Mouse (Mus musculus): ENCODE measurements around the gene Chmp6.

Gene Chmp6

DNA sequence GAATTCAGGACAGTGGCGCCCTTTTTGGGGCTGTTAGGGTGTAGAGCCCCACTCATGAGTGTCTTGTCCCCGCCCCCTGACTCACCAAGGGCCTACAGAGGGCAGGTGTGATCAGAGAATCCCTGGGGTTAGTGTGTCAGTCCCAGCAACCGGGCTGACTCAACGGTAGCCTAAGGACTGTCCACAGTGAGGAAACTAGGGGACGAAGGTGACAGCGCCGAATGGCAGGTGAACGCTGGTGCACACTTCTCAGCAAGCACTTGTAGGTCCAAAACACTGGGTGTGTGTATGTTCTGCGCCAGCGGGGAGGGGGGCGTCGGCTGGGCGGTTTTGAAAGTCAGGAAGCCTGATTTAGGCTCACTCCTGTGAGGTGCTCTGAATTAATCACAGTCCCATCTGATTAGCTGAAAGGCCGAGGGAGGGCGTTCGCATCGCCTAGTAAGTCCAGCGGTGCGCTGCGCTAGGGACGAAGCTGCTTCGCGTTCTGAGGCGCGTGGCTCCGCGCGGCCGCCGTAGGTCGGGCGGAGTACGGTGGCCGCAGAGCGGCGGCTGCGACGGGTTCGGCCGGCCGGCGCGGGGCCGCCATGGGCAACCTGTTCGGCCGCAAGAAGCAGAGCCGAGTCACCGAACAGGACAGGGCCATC lies at the start of gene Chmp6:
Gene Chmp6 (plus strand): TSS at position 151 of the 644 bp plus-strand sequence.
- DNase-seq (ENCODE audit: low read depth, low spot score), result peak; percentile 78

DNA sequence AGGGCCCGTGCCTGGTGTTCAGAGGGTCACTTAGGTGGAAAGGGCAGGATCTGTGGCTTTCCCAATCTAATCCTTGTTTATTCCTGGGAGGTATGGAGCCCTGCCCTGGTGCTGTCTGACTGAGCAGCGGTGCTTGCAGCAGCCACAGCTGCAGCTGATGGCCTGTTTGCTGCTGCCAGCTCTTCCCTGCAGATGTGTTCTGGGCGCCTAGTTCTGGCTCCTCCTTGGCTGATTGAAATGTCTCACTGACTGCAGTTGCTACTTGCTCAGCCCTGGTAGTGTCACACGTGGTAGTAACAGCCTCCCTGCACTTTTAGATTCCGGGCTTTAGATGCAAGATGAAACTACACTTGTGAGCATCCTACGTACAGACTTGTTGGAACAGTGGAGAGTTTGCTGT lies 46.4 kb upstream of the Chmp6 start:
- DNase-seq (ENCODE audit: low read depth, low spot score), result no peak

DNA sequence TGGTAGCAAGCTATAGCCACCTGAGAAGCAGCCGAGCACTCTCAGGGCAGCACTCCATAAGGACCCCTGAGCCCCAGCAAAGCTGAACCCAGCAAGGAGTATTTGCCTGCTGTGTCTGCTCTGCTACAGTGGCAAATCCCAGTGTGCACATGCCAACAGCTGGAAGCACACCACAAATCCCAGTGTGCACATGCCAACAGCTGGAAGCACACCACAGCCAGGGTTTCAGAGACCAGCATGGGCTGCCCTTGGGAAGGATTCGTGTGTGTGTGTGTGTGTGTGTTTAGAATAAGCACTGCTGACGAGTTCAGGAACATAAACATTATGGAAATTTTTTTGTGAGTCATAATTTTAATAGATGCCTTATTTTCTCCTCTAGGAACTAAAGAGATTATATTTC lies 45.1 kb upstream of the Chmp6 start:
- DNase-seq (ENCODE audit: low read depth, low spot score), result no peak

DNA sequence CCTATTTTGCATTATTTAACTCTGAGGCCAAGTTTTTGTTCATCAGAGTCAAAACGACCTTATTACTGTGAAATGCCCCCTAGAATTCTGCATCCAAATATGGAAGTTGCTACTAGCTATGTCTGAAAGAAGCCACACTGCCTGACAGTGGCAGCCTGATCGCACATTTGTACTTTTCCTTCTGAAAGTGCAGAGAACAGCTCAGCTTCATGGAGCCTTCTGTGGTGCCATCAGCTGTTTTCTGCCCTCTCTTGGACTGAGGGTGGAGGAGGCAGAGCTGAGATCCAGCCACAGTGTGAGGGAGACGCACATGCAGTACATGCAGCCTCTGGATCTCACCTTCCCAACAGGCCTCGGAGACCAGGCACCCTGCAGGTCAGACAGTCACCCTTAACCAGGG lies 44.7 kb upstream of the Chmp6 start:
- no peak for DNase-seq (ENCODE audit: low read depth, low spot score)

DNA sequence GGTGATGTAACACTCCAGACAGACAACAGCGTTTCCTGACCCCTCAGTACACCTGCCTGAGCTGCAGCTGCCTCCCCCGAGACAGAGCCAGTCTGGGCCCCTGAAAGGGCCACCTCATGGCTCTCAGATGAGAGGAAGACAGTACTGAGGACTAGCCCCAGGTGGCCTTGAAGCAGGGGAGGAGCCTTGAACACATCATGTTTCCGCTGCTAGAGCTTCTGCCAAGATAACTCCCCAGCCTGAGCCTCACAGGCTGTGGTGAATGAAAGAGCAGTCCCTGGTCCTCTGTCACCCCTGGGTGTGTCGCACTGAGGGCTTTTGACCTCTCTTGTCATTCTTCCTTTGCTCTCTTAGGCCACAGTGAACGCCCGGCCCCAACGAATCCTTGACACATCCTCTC lies 42.1 kb upstream of the Chmp6 start:
- no peak for DNase-seq (ENCODE audit: low read depth, low spot score)

DNA sequence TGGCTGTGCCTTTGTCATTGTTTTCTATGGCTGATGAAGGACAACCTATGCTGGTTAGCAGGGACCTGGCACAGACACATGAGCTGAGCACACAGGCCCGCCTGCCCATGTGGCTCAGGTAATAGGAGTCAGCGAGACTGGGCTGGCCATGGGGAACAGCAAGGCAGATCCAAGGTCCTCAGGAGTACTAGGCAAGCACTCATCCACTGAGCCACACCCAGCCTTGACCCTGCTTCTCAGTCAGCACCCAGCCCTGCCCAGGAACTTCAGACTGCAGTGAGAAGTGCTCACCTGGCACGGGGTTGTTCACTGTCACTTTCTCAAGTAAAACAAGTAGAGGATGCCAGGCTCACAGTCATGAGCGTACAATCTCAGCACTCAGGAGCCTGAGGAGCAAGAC lies 39.6 kb upstream of the Chmp6 start:
- DNase-seq (ENCODE audit: low read depth, low spot score), result no peak

DNA sequence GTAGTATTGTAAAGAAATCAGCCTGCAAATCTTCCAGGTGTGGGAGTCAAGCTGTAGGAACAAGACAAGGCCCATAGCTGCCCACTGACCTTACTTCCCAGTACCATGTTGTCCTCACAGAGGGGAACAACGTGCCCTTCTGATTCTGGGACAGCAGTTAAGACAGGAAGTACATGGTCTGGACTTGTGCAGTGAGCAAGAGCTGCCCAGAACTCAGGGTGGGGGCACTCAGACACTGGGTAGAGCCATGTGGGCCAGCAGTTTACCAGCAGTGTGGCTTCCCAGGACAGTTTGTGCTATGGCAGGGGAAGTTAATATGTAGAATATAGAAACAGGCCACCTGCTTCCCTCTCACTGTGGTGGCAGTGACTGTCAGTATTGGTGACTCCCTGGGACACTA lies 38.4 kb upstream of the Chmp6 start:
- no peak for DNase-seq (ENCODE audit: low read depth, low spot score)

DNA sequence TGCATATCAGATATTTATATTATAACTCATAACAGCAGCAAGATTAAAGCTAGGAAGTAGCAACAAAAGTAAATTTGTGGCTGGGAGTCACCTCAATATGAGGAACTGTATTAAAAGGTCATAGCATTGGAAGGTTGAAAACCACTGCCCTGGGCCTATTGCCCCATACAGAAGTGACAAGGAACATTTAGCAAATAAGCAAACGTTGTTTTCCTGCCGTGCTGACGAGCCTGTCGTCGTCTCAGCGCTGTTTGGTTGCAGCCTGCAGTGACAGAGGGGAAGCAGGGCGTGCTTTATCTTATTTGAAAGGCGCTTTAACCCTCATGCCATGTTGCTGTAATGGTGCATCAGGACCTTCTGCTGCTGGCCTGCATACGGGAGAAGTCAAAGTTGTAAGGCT lies 37.6 kb upstream of the Chmp6 start:
- no peak for DNase-seq (ENCODE audit: low read depth, low spot score)

DNA sequence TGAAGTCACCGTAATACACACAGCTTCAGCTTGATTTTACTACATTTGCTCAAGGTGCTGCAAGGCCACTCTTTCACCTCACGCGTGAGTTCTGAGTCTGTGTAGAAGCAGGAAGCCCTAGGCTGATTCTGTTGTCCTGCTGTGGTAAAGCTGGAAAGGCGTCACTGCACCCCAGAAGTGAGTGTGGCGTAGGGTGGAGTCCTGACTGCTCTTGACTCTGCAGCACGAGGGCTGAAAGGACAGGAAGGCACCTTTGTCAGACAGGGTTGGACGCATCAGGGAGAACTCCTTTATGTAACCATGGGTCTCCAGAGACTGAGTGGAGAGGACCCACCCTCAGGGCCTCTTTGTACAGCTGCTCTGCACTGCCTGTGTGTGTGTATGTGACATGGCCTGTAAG lies 36.1 kb upstream of the Chmp6 start:
- no peak for DNase-seq (ENCODE audit: low read depth, low spot score)

DNA sequence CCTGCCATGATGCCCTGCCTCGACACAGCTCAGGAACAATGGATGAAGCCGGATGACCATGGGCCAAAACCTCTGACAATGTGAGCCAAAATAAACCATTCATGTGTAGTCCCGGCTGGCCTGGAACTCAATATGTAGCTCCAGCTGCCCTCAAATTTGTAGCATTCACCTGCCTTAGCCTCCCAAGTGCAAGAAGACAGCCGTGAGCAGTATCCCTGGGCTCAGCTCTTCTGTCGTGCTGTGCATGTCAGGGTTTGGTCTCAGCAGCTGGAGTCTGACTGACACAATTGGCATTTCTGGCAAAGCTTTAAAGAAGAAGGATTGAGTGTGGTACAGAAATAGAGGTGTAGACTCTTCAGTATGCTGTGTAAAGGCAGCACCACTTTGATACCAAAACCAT lies 33.7 kb upstream of the Chmp6 start:
- no peak for DNase-seq (ENCODE audit: low read depth, low spot score)

DNA sequence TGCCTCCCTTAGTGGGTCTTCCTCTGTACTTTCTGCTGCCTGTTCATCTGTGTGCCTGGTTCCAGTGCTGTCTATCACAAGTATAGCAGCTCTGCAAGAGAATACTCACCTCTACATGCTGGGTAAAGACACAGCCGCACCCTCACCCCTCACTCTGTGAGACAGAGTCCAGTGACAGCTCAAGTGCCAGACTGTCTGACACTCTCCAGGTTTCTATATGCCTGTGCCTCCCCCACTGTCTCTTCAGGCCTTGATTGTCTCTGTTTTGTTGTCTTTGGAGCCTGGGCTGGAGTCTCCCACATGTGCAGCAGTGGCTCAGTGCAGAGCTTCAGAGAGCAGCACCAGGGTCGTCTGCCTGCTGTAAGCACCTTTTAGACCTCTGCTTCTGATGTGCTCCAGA lies 29.6 kb upstream of the Chmp6 start:
- DNase-seq (ENCODE audit: low read depth, low spot score), result no peak

DNA sequence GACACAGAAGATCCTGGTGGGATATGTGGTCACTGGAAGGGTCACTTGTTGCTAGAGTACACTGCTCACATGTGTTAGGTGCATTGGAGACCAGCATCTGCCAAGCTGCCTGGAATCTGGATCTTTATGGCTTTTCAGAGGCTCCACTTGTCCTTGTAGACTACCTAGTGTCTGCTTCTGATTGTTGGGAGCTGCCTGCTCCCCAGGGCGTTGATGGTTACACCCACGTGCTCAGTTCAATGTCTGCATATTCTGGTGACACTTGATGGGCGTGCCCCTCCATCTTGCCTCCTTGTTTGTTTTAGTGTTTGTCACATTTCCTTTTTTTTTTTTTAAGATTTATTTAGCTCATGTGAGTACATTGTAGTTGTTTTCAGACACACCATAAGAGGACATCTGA lies 23.3 kb upstream of the Chmp6 start:
- DNase-seq (ENCODE audit: low read depth, low spot score), result no peak

DNA sequence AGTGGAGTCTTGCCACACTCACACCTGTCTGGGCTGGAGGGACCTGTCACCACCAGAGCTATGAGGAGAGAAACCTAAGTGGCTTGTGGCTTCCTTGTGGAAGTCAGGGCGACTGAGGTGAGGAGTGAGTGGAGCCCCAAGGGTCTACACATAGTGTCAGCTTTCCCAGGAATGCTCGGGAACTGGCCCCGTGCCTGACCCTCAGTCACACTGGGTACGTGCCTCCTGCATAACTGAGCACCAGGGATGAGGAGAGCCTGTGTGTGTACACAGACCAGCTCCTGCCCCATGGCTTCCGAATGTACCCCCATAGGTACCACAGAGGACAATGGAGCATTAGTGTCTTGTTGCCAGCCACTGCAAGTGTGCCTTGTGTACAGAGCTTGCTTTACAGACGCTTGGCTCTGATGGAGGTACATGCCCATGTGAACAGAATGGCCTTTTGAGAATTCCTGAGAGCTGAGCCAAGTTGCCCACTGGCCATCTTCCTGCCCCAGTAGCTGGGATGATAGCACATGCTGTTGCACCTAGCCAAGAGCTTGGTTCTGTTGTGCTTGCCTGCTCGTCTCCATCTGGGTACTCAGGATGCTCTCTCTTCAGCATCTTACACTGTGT lies 21.5 kb upstream of the Chmp6 start:
- no peak for DNase-seq (ENCODE audit: low read depth, low spot score)

DNA sequence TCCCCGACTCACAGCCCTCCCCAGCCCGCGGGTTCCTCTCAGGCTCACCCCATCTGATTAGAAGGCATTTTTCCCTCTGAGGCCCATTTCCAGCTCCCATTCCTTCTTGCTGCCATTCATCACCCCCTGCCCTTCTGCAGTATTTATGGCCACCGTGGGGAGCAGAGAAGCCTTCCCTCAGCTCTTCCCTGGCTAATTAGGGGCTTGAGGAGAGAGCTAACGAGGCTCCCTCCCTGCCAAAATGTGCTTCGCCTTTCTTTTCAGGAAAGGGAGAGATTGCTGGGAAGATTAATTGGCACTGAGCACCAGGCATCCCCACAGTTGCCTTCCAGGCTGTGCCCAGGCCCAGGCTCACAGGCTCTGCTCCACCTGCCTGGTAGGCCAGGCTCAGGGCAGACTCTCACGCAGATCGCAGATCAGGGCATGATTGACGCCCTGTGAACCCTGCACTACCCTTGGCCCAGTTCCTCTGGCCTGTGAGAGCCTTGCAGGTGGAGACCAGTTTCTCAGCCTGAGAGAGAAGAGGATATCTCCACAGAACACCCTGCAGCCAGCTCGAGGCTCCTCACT lies 19.5 kb upstream of the Chmp6 start:
- DNase-seq (ENCODE audit: low read depth, low spot score), result no peak

DNA sequence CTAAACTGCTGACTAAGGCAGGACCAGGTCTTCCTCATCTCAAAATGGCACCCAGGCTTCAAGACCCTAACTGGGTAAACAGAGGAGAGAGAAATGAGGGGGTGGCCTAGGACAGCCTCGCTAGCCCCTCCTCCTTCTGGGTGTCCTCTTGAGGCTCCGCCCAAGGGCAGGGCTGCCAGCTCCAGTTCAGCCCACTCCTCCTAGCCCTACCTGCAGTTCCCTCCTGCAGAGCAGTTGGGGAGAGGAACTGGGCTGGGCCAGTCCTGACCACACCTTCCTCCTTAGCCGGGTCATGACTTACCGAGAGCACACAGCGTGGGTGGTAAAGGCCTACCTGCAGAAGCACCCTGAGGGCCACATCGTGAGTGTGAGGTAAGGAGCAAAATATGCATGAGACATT lies 18.6 kb upstream of the Chmp6 start:
- no peak for DNase-seq (ENCODE audit: low read depth, low spot score)

DNA sequence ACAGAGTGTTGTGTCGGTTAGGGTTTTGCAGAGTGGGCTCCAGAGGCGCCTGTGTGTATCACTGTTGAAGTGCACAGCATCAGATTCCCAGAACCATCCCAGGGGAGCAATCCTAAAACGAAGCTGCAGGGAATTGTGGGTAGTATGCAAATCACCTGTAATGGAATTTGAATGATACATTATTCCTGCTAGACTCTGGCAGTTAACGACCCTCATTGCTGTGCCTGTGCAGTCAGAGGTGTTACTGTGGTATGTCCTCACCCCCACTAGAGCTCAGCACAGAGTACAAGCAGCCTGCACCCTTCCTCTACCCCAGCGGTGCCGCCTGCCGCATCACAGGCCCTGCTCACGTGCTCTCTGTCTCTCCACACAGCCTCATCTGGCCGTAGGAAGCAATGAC lies 16.2 kb upstream of the Chmp6 start:
- no peak for DNase-seq (ENCODE audit: low read depth, low spot score)

DNA sequence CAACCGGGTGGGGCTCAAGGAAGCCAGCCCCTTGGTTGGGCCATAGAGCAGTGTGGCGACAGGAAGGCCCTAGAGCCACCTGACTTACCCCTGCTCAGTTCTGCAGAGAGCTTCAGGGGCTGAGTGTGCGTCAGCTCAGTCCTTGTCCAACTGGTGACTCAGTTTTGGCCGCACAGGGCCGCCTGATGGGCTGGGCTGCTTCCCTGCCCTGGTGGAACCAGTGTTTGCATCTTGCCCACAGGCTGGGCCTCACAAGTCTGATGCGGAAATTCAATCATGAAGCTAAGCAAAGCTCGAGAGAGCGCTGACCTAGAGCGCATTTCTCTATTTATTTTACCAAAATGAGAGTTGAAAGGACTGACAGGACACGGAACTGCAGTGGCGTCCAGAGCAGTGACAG lies 14.3 kb upstream of the Chmp6 start:
- DNase-seq (ENCODE audit: low read depth, low spot score), result no peak

DNA sequence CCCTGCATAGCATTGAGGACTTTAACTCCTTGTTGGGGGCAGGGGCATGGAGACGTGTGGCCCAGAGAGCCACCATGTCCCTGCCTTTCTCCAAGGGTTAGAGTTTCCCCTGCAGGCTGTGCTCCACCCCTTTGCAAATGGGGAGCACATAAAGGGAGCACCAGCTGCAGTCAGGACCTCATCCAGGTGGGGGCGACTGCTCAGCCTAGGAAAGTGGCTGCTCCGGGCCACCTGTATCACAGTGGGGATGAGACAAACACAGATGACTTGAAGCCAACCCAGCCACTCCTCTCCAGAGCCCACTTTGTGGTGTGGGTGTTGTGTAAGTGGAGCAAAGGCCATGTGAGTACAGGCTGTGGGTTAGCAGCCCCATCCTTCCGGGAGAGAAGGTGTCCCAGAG lies 12.1 kb upstream of the Chmp6 start:
- no peak for DNase-seq (ENCODE audit: low read depth, low spot score)

DNA sequence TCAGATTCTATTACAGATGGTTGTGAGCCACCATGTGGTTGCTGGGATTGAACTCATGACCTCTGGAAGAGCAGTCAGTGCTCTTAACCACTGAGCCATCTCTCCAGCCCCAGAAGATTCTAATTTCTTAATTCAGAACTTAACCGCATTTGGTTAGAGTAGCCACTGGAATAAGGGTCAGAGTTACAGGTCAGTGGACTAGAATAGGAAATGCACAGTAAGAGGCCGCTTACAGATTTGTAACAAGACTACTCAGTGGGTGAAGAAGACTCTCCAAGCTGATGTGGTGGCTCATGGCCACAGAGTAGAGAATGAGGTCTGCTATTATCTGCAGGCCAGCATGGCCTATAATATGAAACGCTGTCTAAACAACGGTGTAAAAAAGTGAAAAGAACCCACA lies 10.3 kb upstream of the Chmp6 start:
- DNase-seq (ENCODE audit: low read depth, low spot score), result no peak

DNA sequence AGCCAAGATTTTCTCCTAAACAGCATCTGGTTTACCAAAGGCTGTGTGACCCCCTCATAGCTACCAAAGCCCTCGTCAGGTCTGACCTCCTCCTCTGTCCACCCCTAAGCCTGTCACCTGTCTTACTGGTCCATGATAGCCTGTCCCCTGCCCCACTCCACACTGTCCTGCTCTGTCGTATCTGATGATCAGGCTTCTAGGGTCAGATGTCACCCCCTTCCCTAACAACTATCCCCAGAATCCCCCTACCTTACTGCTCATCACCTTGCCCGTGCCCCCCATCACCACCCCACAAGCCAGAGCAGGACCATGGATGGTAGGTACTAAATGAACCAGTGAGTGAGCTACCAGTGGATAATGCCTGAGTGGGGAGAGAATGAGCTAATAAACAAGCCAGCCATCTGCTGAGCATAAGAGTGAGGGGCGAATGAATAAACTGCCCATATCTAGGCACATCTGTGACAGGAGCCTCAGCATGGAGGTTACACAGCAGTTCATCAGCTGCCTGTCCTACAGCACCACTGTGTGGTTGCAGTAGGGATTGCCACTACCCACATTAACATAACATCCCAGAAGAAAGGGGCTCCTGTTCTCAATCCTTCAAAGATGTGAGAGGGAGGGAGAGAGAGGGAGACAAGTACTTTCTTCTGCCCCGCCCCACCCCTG lies 8.5 kb upstream of the Chmp6 start:
- peak; percentile 58 for DNase-seq (ENCODE audit: low read depth, low spot score)

DNA sequence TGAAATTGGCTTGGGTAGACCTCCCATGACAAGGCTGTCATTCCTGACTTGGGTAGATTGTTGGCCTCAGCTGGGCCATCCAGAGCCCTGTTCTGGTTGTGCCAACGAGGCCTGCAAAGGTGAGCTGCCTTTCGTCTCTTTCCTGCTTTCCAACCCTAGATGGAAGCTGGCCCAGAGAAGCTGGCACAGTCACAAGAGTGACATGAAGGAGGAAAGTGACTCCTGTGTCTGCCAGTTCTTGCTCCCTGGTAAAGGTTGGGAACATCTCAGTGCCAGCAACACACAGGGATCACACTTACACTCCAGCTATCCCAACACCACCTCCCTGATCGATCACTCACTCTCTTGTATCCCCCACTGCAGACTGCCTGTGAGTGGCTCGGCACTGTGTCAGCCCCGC lies 7.4 kb upstream of the Chmp6 start:
- no peak for DNase-seq (ENCODE audit: low read depth, low spot score)

DNA sequence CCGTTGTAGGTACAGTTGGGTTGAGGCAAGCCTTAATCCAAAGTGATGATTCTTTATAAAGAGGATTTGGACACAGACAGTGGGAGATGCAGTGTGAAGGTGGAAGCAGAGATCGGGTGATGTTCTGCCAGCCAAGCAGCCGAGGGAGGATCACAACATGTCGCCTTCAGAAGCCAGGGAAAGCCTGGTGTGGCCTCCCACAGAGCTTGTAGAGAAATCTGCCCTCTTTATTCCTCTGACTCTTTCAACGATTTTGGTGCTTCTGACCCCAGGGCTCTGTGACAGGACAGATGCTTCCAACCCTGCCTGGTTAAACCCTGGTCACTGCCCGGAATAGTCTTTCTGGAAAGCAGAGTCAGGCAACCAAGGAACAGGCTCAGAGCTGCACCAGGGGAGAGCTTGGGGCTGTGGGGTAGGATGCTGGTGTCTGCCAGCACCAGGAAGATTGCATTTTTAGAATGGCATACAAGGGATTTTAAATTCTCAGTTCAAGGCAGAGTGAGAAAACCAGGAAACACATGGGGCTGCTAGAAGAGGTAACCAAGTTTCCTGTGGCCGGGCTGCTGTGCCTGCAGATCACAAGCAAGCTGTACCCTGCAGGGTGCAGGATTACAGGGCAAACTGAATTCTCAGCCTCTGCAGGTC lies 6.1 kb upstream of the Chmp6 start:
- DNase-seq (ENCODE audit: low read depth, low spot score), result no peak

DNA sequence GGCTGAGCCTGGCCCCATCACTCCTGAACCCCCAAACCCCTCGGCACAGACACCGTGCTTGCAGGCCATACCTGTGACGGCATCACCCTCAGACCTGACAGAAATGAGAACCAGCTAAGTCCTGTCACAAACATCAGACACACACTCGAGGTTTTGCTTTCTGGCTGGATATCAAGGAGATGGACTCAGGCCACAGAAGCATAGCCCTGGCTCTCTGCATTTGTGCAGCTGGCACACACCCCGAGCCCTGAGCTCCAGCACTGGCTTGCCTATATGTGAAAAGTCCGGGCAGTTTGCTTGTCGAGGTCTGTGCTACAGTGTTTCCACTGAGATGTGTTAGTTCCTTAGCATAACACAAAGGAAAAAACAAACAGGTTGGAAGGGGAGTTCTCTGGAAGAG lies 5.5 kb upstream of the Chmp6 start:
- DNase-seq (ENCODE audit: low read depth, low spot score), result no peak

Data from retina, postnatal 7 days (tissue).